Mouse (Mus musculus) naive thymus-derived CD4-positive, alpha-beta T cell, adult 2 months (primary cell): ENCODE results near the gene Ms4a4c.
A peak's percentile ranks its signal among the peaks of the same experiment; 100 is the strongest.
"Not testable (repeated sequence)": the region's sequence is repeated elsewhere in the genome, so short reads cannot be mapped to it uniquely, and the experiment has no call there.

Experiments
- DNase-seq: peaks from one replicate; pipeline ENCODE4 v3.0.0-alpha.2; 2011; ENCODE audit warnings: low read depth

Gene Ms4a4c

DNA sequence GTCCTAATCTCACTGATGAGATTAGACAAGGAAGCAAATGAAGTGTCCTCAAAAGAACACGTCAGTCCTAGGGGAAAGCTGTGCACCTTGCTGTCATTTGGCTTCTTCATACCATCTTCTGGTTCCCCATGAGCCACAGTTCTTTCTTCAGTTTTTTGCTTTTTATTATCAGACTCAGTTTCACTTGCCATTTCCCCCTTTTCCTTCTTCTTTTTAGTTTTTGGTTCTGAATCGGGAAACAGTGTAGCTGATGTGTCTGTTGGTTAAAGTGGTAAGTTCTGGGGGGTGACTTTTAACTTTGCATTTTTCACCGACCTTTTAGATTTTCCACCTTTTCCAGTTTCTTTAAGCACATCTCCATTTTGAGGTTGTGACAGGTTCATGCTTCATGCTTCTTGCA, at the start of gene Ms4a4c:
Gene Ms4a4c (plus strand): TSS at position 244 of the 400 bp plus-strand sequence.
- no peak for DNase-seq

DNA sequence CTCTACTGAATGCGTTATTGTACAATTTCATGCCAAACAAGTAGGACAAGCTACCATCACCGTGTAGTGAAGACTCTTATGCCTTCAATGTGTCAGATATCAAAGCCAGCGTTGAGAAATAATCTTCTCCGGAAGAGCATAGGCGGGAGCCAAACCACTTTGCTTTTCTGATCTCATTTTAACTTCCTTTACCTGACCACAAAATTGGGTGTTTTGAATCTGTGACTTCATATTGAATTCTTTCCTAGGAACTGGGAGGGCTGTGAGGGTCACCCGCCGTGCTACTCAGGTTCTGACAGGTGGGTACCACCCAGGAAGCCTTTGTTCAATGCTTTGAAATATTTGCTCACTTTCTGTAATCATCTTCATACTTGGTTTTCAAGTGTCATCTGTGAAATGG, 48.8 kb upstream of the Ms4a4c start:
- peak; percentile 93 for DNase-seq

DNA sequence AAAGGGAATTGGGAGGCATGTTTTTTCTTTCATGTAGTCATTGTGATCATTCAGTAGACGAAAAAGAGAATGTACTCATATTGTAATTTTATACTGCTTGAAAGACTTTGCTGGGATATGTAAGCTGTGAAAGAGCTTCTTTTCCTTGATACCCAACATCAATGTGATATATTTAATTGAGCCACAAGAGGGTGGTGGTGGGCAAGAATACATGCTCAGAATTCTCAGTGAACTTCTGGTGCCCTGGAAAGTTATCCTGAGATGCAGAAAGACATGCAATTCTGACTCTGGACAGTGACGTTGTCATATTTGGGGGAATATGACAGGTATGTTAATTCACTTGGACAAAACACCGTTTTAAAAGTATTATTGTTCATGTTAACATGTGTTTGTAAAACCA, 44.5 kb upstream of the Ms4a4c start:
- peak; percentile 72 for DNase-seq

DNA sequence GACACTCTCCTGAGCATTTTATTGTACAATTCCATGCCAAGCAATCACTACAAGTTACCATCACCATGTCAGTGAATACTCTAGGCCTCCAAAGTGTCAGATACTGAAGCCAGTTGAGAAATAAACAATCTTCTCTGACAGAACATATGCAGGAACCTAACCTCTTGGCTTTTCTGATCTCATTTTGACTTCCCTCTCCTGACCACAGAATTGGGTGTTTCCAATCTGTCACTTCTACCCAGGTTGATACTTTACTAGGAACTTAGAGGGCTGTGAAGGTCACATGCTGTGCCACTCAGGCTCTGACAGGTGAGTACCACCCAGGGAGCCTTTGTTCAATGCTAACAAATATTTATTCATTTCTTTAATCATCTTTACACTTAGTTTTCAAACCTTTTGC, 42.6 kb upstream of the Ms4a4c start:
- peak; percentile 90 for DNase-seq

DNA sequence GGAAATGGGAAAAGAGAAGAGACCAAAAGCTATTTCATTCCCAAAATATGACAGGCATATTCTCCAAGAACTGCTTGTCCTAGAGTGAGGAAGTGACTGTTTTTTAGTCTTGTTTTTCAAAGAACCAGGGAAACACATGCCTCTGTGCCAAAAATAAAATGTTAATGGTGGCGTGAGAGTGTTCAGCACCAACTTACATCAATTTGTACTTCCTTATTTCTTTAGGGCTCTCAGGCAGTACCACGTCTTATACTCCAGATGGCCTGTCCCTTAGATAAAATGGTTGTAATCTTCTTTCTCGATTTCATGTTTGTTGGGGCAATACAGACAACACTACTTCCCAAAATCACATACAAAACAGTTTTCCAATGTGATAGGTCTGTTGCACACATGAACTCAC, 36.3 kb upstream of the Ms4a4c start:
- DNase-seq, result no peak

DNA sequence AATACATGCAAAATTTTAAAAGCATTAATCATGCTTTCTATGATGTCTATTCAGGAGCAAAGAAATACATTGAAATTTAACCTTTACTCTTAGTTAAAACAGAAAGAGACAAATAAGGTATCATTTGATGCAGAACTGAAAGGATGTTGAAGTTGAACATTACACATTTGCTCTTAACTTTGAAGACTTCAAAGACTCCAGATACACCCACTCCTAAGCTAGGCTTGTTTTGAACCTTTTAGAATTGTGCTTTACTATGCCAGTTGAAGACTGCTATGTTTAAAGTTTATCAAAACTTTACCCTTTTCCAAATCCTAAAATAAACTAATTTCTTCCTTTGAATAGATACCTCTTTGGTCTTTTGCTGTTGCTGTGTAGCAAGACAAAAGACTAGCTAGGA, 33.4 kb upstream of the Ms4a4c start:
- DNase-seq, result peak; percentile 75

DNA sequence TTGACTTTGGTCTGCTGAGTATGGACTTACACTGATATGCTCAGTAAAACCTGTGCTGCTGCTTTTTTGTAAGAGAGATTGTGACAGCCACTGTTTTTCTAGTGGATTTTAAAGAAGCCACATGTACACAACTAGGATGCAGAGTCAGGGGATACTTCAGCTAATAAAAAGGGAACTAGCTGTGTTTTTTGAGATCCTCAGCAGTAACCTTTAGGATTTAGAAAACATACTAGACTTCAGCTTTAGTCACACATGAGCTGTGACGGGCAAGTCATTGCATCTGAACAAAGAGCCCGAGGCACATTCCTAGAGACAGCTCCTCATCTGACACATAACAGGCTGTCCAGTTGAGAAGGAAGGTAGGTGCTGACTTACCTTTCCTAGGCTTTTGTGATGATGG, 29.3 kb upstream of the Ms4a4c start, which contains the start of gene Ms4a4a:
Gene Ms4a4a (plus strand): TSS at position 251 of the 400 bp plus-strand sequence.
- DNase-seq, result no peak

DNA sequence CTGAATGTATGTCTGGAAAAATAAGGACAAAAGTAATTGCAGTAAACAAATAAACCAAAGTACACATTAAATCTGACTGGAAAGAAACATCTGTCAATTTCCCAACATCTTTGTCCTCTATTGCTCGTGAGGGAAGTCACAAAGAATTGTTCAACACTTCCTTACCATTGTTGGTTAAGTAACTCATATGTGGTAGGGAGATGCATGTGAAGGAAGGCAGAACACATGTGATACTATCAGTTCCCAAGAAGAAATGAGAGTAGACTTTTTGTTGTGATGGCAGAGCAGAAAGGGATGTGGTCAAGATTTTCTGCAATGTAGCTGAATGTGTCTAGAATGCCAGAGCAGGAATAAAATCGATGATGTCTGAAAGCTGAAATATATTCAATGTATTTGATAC, 28.2 kb upstream of the Ms4a4c start:
- peak; percentile 30 for DNase-seq

DNA sequence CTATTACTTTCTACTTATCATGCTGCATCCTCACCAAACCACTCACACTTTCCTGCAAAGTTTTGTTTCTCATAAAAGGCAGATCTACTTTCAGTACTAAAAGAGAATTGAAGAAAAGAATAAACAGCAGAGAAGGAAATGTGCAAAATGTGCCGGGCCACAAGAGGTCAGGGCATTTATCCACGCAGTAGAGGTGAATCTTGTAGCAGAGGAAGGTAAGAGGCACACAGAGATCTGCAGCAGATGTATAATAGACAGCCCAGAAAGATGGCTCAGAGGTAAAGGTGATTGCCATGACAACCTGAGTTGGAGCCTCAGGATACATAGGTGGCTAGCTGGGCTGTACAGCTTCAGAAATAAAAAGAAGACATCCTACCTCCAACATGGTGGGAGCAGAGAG, 17.5 kb upstream of the Ms4a4c start:
- DNase-seq, result peak; percentile 79

DNA sequence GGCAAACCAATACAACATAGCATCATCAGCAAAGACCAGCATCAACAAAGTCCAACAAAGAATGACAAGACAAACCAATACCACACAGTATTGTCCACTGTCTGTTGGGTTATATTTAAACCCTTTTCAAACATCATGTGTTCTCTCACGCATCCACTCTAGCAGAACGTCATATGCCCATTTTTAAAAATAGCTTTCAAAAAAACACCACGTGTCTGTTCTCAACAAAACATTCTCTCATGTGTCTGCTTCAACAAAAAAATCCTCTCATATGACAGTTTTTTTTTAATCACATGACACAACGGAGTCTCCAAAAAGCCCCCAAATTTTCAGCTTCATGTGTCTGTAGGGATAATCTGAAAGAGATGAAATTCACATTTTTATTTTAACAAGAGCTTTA, 16.9 kb upstream of the Ms4a4c start:
- peak; percentile 58 for DNase-seq

DNA sequence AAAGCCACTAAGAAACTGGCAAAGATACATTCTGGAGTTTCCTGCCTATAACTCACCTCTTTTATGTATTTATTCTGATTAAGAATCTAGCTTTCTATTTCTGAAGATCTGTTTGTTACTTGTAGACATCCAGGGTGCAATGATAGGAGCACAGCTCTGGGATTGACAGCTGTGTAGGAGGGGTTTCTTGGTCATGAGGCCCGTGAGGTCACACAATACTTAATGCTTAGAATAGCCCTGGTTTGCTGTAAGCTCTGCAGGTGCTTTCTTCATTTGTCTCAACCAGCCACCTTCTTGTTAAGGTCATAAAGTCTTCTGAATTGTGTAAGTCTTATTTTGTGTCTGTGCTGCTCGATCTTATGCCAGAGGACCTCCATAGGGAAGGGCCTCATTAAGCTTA, 15.6 kb upstream of the Ms4a4c start:
- DNase-seq, result no peak

DNA sequence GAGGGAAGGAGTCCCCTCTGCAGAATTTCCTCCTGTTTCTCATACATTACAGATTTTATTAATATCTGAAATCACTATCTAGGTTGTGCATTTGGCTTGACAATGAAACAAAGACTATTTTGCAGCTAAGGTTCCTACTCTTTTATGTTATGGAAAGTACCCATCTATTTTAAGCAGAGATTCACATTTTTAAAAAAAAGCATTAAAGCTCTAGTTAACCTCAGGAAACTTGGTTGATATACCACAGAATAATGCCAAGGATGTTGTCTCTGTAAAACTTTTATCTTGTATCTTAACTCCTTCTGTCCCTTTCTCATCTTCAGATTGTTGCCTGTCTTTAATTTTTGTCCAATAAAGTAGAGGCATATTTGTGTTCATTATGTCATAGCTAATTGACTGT, 8.8 kb upstream of the Ms4a4c start:
- DNase-seq, result peak; percentile 59

DNA sequence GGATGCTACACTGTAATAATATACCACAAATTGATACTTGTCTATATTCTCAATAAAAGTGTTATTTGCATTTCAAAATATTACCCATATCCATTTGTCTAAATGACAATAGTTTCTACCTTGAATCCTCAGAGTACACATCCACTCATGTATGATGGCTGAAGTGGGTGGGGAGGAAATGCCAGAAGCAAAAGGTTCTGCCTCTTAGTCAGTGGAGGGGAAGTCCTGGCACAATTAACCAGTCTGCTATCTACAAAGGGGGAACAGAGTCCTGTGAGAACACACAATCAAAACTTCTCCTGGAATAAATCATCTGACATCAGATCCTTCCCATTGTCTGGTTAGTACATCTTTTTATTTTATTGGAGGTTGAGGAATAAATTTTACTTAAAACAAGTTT, 2.9 kb downstream of the Ms4a4c start:
- peak; percentile 56 for DNase-seq

DNA sequence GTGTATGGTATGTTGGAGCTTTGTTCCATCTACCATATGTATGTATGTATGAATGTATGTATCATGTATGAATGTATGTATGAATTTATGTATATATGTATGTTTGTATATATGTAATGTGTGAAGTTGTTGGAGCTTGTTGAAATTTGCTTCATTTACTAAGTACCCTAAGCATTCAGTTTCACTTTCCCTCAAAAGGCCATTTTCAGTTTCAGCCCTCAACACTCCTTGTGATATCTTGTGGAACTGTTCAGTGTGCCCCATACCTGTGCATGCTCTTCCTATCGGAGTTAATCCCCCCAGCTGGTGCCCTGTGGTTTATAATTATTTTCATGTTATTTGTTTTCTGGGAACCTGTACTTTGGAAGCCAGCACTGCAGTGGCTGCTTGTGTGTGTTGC, 4.0 kb downstream of the Ms4a4c start:
- DNase-seq, result peak; percentile 49

DNA sequence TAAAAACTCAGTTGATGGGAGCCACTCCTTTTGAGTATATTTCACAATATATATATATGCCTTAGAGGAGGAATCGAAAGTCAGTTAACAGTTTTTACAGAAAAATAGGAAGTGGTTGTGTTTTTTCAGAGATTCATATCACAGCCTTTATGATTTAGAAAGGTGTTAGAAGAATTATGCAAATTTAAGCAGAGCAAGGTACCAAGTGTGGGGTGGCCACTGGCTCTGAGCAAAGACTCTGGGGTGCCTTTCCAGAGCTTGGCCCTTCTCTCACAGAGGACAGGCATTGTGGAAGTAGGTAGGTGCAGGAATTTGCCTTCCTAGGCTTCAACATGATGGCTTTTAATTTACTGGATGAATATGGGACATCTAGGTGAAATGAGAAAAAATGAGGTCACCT, 7.1 kb downstream of the Ms4a4c start:
- peak; percentile 59 for DNase-seq

DNA sequence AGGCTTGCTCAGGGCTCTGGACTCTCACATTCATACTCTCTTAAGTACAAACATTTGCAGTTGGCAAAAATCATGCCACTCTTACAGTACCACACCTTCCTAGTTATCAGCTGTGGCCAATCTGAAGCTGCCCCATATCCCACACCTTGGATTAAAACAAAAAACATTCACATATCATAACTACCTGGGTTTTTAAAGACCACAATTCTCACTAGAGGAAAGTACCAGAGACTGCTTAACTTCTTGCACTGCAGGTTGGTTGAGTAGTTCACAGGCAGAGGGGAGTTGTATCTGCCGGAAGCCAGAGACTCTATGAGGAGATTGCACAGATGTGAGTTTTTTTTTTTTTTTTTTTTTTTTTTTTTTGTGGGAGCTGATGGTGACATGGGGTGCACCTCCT, 9.5 kb downstream of the Ms4a4c start:
- DNase-seq, result peak; percentile 61

DNA sequence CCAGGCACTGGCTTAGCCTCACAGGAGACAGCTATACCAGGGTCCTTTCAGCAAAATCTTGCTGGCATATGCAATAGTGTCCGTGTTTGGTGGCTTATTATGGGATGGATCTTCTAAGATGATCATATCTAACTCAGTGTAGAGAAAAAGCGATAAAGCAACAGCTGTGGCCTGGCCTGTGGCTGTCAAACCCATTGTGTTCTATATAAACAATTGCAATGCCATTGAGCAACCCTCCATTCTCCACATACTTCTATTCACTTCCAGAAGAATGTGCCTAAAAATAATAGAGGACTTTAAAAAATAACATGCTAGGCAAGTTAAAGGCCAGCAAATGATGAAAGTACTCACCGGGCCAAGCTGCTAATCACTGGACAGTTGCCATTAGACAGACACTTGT, 11.0 kb downstream of the Ms4a4c start:
- DNase-seq, result no peak

DNA sequence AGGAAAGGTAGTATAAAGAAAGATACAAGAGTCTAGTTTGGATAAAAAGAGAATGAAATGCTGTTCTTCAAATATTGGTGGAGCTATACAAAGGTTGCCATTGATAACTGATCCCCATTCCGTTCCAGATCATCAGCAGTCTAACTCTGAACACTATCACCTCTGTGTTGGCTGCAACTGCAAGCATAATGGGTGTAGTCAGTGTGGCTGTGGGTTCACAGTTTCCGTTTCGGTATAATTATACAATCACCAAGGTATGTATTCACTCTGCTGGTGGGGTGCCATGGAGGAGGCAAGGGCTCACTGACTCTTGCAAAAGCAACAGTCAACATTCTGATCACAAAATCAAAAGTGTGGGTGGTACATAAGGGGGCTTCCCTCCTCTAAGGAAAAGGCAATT, 14.3 kb downstream of the Ms4a4c start:
- peak; percentile 22 for DNase-seq

DNA sequence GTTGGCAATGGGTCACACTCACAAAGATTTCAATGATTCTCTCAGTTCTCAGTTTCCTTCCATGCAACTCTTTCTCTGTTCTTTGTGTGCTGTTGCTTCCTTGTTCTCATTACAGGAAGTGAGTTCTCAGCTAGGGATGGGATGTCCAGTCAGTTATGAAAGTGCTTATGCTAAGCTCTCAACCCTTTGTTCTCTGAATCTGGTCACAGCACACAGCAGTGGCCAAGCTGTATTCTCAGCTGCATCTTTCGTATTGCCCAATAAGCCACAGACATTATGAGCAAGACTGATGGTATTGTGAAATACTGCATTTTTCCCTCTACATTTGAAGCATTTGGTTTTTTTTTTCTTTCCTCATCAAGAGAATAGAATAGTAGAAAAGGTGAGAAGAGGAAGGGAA, 26.6 kb downstream of the Ms4a4c start:
- not testable (repeated sequence) for DNase-seq

DNA sequence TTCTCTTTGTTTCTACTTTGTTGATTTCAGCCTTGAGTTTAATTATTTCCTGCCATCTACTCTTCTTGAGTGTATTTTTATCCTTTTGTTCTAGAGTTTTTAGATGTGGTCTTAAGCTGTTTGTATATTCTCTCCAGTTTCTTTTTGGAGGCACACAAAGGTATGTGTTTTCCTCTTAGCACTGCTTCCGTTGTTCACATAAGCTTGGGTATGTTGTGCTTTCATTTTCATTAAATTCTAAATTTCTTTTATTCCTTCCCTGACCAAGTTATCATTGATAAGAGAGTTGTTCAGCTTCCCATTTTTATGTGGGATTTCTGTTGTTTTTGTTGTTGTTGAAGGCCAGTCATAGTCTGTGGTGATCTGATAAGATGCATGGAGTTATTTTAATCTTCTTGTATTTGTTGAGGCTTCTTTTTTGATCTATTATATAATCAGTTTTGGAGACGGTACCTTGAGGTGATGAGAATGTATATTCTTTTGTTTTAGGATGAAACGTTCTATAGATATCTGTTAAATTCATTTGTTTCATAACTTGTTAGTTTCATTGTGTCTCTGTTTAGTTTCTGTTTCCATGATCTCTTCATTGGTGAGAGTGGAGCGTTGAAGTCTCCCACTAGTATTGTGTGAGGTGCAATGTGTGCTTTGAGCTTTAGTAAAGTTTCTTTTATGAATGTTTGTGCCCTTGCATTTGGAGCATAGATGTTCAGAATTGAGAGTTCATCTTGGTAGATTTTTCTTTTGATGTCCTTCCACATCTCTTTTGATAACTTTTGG, 30.7 kb downstream of the Ms4a4c start:
- DNase-seq, result peak; percentile 76

DNA sequence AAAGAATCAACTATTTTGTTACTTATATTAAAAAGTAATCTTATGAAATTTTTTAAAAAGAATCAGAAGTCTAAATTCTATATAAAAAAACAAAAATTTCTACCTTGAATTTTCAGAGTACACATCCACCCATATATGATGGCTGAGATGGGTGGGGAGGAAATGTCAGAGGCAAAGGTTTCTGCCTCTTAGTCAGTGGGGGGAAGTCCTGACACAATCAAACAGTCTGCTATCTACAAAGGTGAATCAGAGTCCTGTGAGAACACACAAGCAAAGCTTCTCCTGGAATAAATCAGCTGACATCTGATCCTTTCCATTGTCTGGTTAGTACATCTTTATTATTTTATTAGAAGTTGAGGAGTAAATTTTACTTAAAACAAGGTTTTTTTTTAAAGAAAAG, 38.8 kb downstream of the Ms4a4c start, which contains the start of gene Ms4a4b:
Gene Ms4a4b (plus strand): TSS at position 216 of the 400 bp plus-strand sequence.
- peak; percentile 79 for DNase-seq

DNA sequence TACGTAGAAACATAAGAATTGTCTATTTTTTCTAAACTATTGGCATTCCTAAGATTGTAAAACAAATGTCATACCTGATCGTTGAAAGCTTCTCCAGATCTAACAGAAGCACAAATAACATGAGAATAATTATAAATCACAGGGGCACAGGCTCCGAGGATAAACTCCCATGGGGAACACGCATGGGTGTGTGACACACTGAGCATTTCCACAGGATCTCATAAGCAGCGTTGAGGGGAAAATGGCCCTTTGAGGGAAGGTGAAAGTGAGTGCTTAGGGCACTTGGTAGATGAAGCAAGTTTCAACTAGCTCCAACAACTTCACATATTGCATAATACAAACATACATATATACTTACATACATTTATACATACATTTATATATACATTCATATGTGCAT, 39.4 kb downstream of the Ms4a4c start:
- peak; percentile 56 for DNase-seq

DNA sequence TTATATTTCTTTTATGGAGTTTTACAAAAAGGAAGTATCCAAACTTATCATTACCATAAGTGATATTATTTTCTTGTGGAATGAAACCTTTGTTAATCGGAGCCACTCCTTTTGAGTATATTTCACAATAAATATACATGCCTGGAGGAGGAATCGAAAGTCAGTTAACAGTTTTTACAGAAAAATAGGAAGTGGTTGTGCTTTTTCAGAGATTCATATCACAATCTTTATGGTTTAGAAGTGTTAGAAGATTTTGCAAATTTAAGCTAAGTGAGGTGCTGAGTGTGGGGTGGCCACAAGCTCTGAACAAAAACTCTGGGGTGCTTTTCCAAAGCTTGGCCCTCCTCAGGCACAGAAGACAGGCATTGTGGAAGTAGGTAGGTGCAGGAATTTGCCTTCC, 42.7 kb downstream of the Ms4a4c start:
- DNase-seq, result peak; percentile 59

DNA sequence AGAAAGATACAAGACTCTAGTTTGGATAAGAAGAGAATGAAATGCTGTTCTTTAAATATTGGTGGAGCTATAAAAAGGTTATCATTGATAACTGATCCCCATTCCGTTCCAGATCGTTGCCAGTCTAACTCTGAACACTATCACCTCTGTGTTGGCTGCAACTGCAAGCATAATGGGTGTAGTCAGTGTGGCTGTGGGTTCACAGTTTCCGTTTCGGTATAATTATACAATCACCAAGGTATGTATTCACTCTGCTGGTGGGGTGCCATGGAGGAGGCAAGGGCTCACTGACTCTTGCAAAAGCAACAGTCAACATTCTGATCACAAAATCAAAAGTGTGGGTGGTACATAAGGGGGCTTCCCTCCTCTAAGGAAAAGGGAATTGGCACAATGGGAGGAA, 54.5 kb downstream of the Ms4a4c start:
- DNase-seq, result not testable (repeated sequence)
